Mouse (Mus musculus): Measurements from ENCODE around the gene Dcun1d4. TPM values are rescaled to one million over a fixed set of nuclear protein-coding genes. Genes with fewer than 3 reads are reported as not detected.

Dcun1d4 gene
- 24.0 and 24.1 TPM in 2 replicates for polyA plus RNA-seq (2015; fragmentation: Nextera tagmentation; extraction: Ambion mirVana)

- H3K27ac ChIP-seq (ENCODE audit: low read length), result no peak within 1 kb of the TSS
- no peak within 1 kb of the TSS for H3K4me2 ChIP-seq (replicated peaks; ENCODE audit: low read depth, low read length)
- no peak for ATAC-seq (ENCODE audit: low FRiP score, low TSS enrichment)
- H3K36me3 ChIP-seq (ENCODE audit: insufficient read depth, low read length), result no peaks in the 10 kb centered on the region
- H3K9ac ChIP-seq (replicated peaks; ENCODE audit: low read length), result no peak within 1 kb of the TSS
- WGBS, result 83% methylated on average over 7 of the region's 7 CpGs
- H3K4me3 ChIP-seq (ENCODE audit: low read length), result no peak within 1 kb of the TSS
- H3K9me3 ChIP-seq (ENCODE audit: low read length), result no peaks in the 10 kb centered on the region
- H3K27me3 ChIP-seq (ENCODE audit: insufficient read depth, low read length), result no peaks in the 10 kb centered on the region
- no peaks in the 10 kb centered on the region for H3K4me1 ChIP-seq (ENCODE audit: insufficient read depth, low read length)
Observed at GRCm38 (mm10) chr5:73480700-73481099, at the start of gene Dcun1d4. TSS of gene Dcun1d4 (plus strand) at chr5:73481000.

- H3K4me2 ChIP-seq (replicated peaks; ENCODE audit: low read depth, low read length), result no peak overlapping the region
- 0 out of 2 replicates have a peak, but pooled peaks have one; percentile 27 for ATAC-seq (ENCODE audit: low FRiP score, low TSS enrichment)
- no peaks in the 10 kb centered on the region; the same call in 1 of the 2 replicates for H3K27me3 ChIP-seq (ENCODE audit: insufficient read depth, low read length)
- H3K4me3 ChIP-seq (ENCODE audit: low read length), result no peak overlapping the region
- no peak overlapping the region for H3K27ac ChIP-seq (ENCODE audit: low read length)
- WGBS, result 20% methylated on average over 14 of the region's 14 CpGs
- H3K9me3 ChIP-seq (ENCODE audit: low read length), result no peaks in the 10 kb centered on the region
- H3K4me1 ChIP-seq (ENCODE audit: insufficient read depth, low read length), result no peaks in the 10 kb centered on the region
- no peak overlapping the region for H3K9ac ChIP-seq (replicated peaks; ENCODE audit: low read length)
- H3K36me3 ChIP-seq (ENCODE audit: insufficient read depth, low read length), result no peaks in the 10 kb centered on the region
Observed at GRCm38 (mm10) chr5:73431581-73431980, 49.2 kb upstream of the Dcun1d4 start.

- no peak for ATAC-seq (ENCODE audit: low FRiP score, low TSS enrichment)
- Histone ChIP-seq H3K4me1 (ENCODE audit: insufficient read depth, low read length) (no peaks in the 10 kb centered on the region), H3K36me3 (ENCODE audit: insufficient read depth, low read length) (no peaks in the 10 kb centered on the region), H3K4me2 (replicated peaks; ENCODE audit: low read depth, low read length) (no peak overlapping the region), H3K27ac (ENCODE audit: low read length) (no peak overlapping the region), H3K27me3 (ENCODE audit: insufficient read depth, low read length) (no peaks in the 10 kb centered on the region; the same call in 1 of the 2 replicates), H3K9ac (replicated peaks; ENCODE audit: low read length) (no peak overlapping the region), H3K4me3 (ENCODE audit: low read length) (no peak overlapping the region), H3K9me3 (ENCODE audit: low read length) (no peaks in the 10 kb centered on the region)
- WGBS, result 81% methylated on average over 6 of the region's 6 CpGs
Observed at GRCm38 (mm10) chr5:73432805-73433204, 48.0 kb upstream of the Dcun1d4 start.

DNA sequence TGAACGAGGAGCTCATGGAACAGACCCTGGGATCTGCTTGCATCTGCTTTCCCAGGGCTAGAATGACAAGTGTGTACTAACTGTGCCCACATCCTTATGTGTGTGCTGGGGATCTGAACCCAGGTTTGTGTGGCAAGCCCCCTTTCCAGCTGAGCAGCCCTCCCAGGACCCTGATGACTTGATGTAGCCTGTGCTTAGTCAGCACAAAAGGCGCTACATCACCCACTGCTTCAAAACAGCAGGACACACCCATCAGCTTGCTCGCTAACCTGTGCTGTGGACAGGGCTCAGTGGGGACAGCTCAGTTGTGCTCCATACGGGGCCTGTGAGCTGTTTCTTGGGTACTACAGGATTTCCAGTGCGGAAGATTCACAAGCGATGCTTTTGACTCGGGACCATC is 46.0 kb upstream of the Dcun1d4 start:
- no peaks in the 10 kb centered on the region for H3K4me1 ChIP-seq (ENCODE audit: insufficient read depth, low read length)
- H3K9me3 ChIP-seq (ENCODE audit: low read length), result no peaks in the 10 kb centered on the region
- H3K27me3 ChIP-seq (ENCODE audit: insufficient read depth, low read length), result no peaks in the 10 kb centered on the region; the same call in 1 of the 2 replicates
- 81% methylated on average over 7 of the region's 7 CpGs for WGBS
- H3K4me3 ChIP-seq (ENCODE audit: low read length), result no peak overlapping the region
- no peak for ATAC-seq (ENCODE audit: low FRiP score, low TSS enrichment)
- no peaks in the 10 kb centered on the region for H3K36me3 ChIP-seq (ENCODE audit: insufficient read depth, low read length)
- H3K9ac ChIP-seq (replicated peaks; ENCODE audit: low read length), result no peak overlapping the region
- H3K4me2 ChIP-seq (replicated peaks; ENCODE audit: low read depth, low read length), result no peak overlapping the region
- H3K27ac ChIP-seq (ENCODE audit: low read length), result no peak overlapping the region

- H3K4me3 ChIP-seq (ENCODE audit: low read length), result peak overlapping the region; percentile 6; the same call in 1 of the 2 replicates
- WGBS, result 39% methylated on average over 9 of the region's 9 CpGs
- peak overlapping the region; percentile 40 for H3K4me2 ChIP-seq (replicated peaks; ENCODE audit: low read depth, low read length)
- no peak overlapping the region for H3K27ac ChIP-seq (ENCODE audit: low read length)
- no peak for ATAC-seq (ENCODE audit: low FRiP score, low TSS enrichment)
- peaks cover 5% of the 10 kb centered on the region; the same call in 1 of the 2 replicates for H3K4me1 ChIP-seq (ENCODE audit: insufficient read depth, low read length)
- H3K36me3 ChIP-seq (ENCODE audit: insufficient read depth, low read length), result no peaks in the 10 kb centered on the region
- H3K9me3 ChIP-seq (ENCODE audit: low read length), result no peaks in the 10 kb centered on the region
- H3K27me3 ChIP-seq (ENCODE audit: insufficient read depth, low read length), result no peaks in the 10 kb centered on the region
- no peak overlapping the region for H3K9ac ChIP-seq (replicated peaks; ENCODE audit: low read length)
Observed at GRCm38 (mm10) chr5:73442176-73442575, 38.6 kb upstream of the Dcun1d4 start.

GRCm38 (mm10) chr5:73450276-73450675 is 30.5 kb upstream of the Dcun1d4 start:
- H3K9me3 ChIP-seq (ENCODE audit: low read length), result no peaks in the 10 kb centered on the region
- no peaks in the 10 kb centered on the region for H3K4me1 ChIP-seq (ENCODE audit: insufficient read depth, low read length)
- 87% methylated on average over 1 of the region's 1 CpGs for WGBS
- no peak overlapping the region for H3K4me3 ChIP-seq (ENCODE audit: low read length)
- H3K36me3 ChIP-seq (ENCODE audit: insufficient read depth, low read length), result no peaks in the 10 kb centered on the region
- no peaks in the 10 kb centered on the region for H3K27me3 ChIP-seq (ENCODE audit: insufficient read depth, low read length)
- no peak overlapping the region for H3K27ac ChIP-seq (ENCODE audit: low read length)
- H3K4me2 ChIP-seq (replicated peaks; ENCODE audit: low read depth, low read length), result no peak overlapping the region
- H3K9ac ChIP-seq (replicated peaks; ENCODE audit: low read length), result no peak overlapping the region
- ATAC-seq (ENCODE audit: low FRiP score, low TSS enrichment), result no peak

DNA sequence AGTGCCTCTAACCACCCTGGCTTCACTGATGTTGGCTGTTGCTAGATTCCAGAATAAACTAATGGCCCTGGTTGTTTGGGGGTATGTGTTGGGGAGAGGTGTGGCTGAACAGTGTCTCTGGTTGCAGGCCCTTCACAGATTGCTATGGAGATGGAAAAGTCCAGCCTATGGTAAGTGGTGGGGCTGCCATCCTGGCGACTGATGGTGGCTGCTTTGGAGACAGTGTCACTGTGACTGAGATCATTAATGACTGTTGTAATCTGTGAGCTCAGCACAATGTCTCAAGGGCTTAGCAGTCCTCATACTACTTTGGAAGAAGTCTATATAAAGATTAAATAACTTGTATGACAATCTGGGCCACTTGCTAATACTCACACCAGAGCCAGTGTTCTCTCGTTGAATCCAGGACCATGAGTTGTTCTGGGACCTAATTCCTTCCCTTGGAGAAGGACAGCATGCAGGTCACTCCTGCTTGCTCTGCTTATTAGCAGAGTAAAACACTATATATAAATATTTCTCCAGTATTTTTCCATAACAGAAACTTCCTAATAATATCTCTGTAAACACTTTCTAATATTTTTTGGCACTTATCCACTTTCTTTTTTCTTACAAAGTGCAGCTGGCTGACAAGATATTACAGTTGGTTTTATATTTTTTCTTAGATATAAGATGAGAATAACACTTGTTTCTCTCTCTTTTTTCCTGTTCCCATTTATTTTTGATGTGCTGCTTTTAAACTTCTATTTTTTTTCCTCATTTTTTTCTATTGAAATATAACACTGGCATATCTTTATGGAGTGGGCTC is 26.1 kb upstream of the Dcun1d4 start:
- Histone ChIP-seq H3K4me3 (ENCODE audit: low read length) (no peak overlapping the region), H3K36me3 (ENCODE audit: insufficient read depth, low read length) (no peaks in the 10 kb centered on the region), H3K9ac (replicated peaks; ENCODE audit: low read length) (no peak overlapping the region), H3K4me2 (replicated peaks; ENCODE audit: low read depth, low read length) (no peak overlapping the region), H3K9me3 (ENCODE audit: low read length) (no peaks in the 10 kb centered on the region), H3K27ac (ENCODE audit: low read length) (no peak overlapping the region), H3K27me3 (ENCODE audit: insufficient read depth, low read length) (no peaks in the 10 kb centered on the region), H3K4me1 (ENCODE audit: insufficient read depth, low read length) (no peaks in the 10 kb centered on the region)
- no peak for ATAC-seq (ENCODE audit: low FRiP score, low TSS enrichment)
- WGBS, result 64% methylated on average over 2 of the region's 2 CpGs

- Histone ChIP-seq H3K36me3 (ENCODE audit: insufficient read depth, low read length) (no peaks in the 10 kb centered on the region), H3K27ac (ENCODE audit: low read length) (no peak overlapping the region), H3K4me1 (ENCODE audit: insufficient read depth, low read length) (no peaks in the 10 kb centered on the region), H3K4me3 (ENCODE audit: low read length) (no peak overlapping the region), H3K9ac (replicated peaks; ENCODE audit: low read length) (no peak overlapping the region), H3K27me3 (ENCODE audit: insufficient read depth, low read length) (no peaks in the 10 kb centered on the region), H3K9me3 (ENCODE audit: low read length) (no peaks in the 10 kb centered on the region), H3K4me2 (replicated peaks; ENCODE audit: low read depth, low read length) (no peak overlapping the region)
- no peak for ATAC-seq (ENCODE audit: low FRiP score, low TSS enrichment)
- WGBS, result 69% methylated on average over 5 of the region's 5 CpGs
Observed at GRCm38 (mm10) chr5:73455307-73455687, 25.5 kb upstream of the Dcun1d4 start.

GRCm38 (mm10) chr5:73468462-73469433 is 12.1 kb upstream of the Dcun1d4 start:
- no peaks in the 10 kb centered on the region for H3K36me3 ChIP-seq (ENCODE audit: insufficient read depth, low read length)
- H3K27ac ChIP-seq (ENCODE audit: low read length), result no peak overlapping the region
- H3K9me3 ChIP-seq (ENCODE audit: low read length), result 0 out of 2 replicates have a peak, but pooled peaks cover 8% of the 10 kb centered on the region
- H3K4me2 ChIP-seq (replicated peaks; ENCODE audit: low read depth, low read length), result no peak overlapping the region
- no peak overlapping the region for H3K4me3 ChIP-seq (ENCODE audit: low read length)
- H3K27me3 ChIP-seq (ENCODE audit: insufficient read depth, low read length), result no peaks in the 10 kb centered on the region
- ATAC-seq (ENCODE audit: low FRiP score, low TSS enrichment), result no peak
- H3K4me1 ChIP-seq (ENCODE audit: insufficient read depth, low read length), result no peaks in the 10 kb centered on the region
- 74% methylated on average over 16 of the region's 16 CpGs for WGBS
- no peak overlapping the region for H3K9ac ChIP-seq (replicated peaks; ENCODE audit: low read length)
